Mouse (Mus musculus): ENCODE results near the gene Oat.

The Oat gene

DNA sequence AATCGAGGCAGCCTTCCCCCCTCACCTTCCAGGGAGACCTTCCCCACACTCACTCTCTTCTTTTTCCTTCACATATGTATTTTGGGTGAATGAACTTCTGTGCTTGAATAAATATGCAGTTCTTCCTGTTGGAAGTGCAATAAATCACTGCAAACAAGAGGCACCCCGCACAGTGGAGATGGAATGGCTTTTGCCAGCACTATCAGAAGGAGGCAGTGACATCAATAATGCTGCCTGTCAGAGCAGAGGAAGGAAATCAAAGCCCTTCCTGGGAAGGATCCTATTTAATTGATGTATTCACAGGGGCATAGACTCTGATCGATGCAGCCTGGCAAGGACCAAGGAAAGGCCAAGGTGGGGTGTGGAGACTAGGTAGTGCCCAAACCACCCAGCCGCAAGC lies 33.8 kb downstream of the Oat start:
- no peak for DNase-seq (ENCODE audit: low read depth, low spot score)

DNA sequence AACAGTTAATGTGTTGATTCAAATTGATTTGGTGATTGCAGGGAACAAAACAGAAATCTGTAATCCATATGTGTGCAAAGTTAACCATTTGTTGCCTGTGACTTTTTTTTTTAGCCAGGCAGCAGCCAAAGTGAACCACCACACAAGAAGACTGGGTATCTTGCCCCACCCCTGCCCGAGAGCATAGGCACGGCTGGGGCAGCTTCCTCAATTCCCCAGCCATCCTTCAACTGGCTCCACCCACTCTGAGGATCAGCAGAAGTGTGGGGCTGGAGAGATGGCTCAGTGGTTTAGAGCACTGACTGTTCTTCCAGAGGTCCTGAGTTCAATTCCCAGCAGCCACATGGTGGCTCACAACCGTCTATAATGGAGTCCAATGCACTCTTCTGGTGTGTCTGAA lies 34.6 kb downstream of the Oat start:
- no peak for DNase-seq (ENCODE audit: low read depth, low spot score)

DNA sequence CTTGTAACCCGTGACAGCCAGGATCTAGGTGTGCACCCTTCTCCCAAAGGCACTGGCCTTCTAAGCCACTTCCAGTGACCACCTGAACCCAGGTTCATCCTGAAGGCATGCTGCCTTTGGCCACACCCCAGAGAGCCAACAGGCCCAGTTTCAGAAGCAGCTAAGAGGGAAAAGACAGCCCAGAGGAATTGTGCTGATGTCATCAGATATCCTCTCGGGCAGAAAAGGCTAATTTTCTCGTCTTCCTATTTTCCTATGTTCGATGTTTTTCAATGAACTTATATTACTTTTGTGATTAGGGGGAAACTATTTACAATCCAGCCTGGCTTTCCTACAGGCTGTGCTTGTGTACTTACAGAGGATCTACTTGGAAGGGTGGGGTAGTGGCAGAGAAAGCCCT lies 35.6 kb downstream of the Oat start:
- no peak for DNase-seq (ENCODE audit: low read depth, low spot score)

DNA sequence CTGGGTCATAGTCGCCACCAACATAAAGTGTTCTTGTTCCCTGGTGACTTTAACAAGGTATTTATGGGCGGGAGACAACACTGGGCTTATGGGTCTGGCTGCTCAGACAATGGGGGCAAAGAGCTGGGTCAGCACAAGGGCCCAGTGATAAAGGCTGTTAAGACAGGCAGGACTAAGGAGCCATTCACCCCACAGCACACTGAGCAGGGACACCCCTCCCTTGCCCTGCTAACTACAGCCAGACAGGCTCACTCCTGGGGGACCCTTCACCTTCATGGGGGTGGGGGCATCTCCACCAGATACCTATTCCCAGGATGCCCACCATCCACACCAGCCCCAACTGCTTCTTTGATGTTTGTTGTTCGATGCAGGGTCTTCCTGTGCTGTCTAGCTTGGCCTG lies 47.0 kb downstream of the Oat start:
- no peak for DNase-seq (ENCODE audit: low read depth, low spot score)

DNA sequence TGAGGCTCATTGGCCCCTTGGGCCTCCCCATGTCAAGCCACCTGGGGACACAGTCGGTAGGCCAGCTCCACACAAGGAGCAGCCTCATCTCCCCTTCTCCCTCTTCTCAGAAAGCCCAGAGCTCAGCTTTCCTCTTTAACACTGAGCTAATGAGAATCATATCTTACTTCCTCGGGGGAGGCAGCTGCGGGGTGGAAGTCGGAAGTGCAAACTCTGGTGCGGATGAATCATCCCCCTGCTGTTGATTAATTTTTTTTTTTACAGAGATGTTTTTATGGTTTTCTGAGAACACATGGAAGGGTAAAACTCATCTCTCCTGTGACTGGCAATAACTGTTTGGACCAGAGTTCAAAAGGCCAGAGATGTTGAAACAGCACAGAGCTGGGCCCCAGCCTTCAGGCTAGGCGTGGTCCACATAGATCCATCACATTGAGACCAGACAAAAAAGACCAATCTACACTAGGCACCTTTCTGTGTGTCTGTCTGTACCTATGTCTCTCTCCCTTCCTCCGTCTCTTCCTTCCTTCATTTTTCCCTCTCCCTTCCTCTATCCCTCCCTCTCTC lies 62.7 kb downstream of the Oat start:
- DNase-seq (ENCODE audit: low read depth, low spot score), result no peak

DNA sequence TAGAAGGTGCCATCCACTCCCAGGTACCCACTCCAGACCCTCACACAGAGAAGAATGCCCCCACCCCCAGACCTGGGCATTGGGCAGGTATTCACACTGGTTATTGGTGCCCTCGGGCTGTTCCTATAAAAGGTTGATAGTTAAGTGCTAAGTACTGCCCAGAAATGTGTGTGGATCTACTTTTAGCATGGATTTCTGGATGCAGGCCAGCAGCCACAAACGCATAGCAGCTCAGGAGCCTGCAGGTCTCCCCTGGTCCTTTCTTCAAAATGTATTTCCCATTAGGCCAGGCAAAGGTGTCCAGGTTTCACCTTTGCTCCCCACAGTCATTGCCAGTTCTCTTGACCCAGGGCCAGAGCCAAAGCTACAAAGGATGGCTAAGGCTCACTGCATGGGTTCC lies 67.1 kb downstream of the Oat start:
- no peak for DNase-seq (ENCODE audit: low read depth, low spot score)
